Mouse (Mus musculus): ENCODE results near the gene Adamts1.

DNA sequence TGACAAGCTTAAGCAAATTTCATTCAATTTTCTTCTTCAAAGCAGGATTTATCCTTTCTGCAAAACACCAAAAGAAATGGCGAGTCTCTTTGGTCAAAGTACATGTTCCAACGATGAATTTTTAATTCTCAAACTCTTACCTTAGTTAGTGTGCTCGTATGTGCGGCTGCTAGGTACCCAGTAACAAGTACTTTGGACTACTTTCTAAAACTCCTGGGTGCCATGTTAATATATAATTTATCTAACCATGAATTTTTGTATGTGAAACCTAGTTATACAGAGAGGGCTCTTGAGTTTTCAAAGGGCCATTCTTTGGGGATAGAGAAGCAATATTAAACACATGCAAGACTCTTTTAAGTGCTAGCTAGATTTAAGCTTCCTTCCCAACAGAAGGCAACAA, 5.8 kb downstream of the Adamts1 start:
- TF ChIP-seq CTCF (conservative IDR thresholded peaks at IDR 0.05; ENCODE audit: low read length) (no peak), POU5F1 (IDR thresholded peaks at IDR 0.05; ENCODE audit: borderline replicate concordance, low read length) (no peak)
